Mouse (Mus musculus) midbrain, embryonic 14.5 days (tissue): ENCODE data around the gene Psmc6. TPM values are rescaled to one million over a fixed set of nuclear protein-coding genes. Genes with fewer than 3 reads are reported as not detected.

Source experiments
- ATAC-seq: fragments of 200-750 bp; cut with Nextera tagmentation; 2 replicates; pipeline ENCODE4 v1.8.0; 2017; ENCODE audit warnings: moderate number of reproducible peaks, moderate library complexity; ENCODE audit not compliant: low FRiP score, low TSS enrichment
- DNase-seq: peaks from one replicate; pipeline ENCODE4 v3.0.0-alpha.2; 2015
- H3K27ac ChIP-seq: fragments of 300-500 bp; sonication (generic); replicated peaks from 2 replicates; pipeline ENCODE4 v1.5.1; 2014; ENCODE audit warnings: mild to moderate bottlenecking, low read depth, low read length, moderate library complexity
- H3K27me3 ChIP-seq: fragments of 300-500 bp; sonication (generic); 2 replicates; pipeline ENCODE4 v1.6.1; 2014; ENCODE audit warnings: low read length, control low read depth, mixed read lengths; ENCODE audit not compliant: control insufficient read depth, insufficient read depth
- H3K36me3 ChIP-seq: fragments of 300-500 bp; sonication (generic); 2 replicates; pipeline ENCODE4 v1.6.1; 2014; ENCODE audit warnings: low read length, control low read depth; ENCODE audit not compliant: control insufficient read depth, insufficient read depth
- H3K4me1 ChIP-seq: fragments of 300-500 bp; sonication (generic); 2 replicates; pipeline ENCODE4 v1.6.1; 2014; ENCODE audit warnings: mild to moderate bottlenecking, antibody characterized with exemption, low read length, control low read depth; ENCODE audit not compliant: control insufficient read depth, insufficient read depth
- H3K4me2 ChIP-seq: fragments of 300-500 bp; sonication (generic); 2 replicates; pipeline ENCODE4 v1.6.1; 2014; ENCODE audit warnings: mild to moderate bottlenecking, low read length, moderate library complexity
- H3K4me3 ChIP-seq: fragments of 300-500 bp; sonication (generic); replicated peaks from 2 replicates; pipeline ENCODE4 v1.5.1; 2014; ENCODE audit warnings: low read depth, low read length
- H3K9ac ChIP-seq: fragments of 300-500 bp; sonication (generic); replicated peaks from 2 replicates; pipeline ENCODE4 v1.6.1; 2014; ENCODE audit warnings: mild to moderate bottlenecking, low read length, moderate library complexity
- H3K9me3 ChIP-seq: fragments of 300-500 bp; sonication (generic); 2 replicates; pipeline ENCODE4 v1.6.1; 2016; ENCODE audit warnings: low read length, control low read depth, mixed read lengths; ENCODE audit not compliant: control insufficient read depth
- WGBS: fragments of 180-500 bp; shearing (Covaris S2); extraction: QIAGEN DNeasy Blood & Tissue Kit; methylation state at CpG from one replicate; pipeline ENCODE4 v1.1.7; 2014; 5-methylcytosine and 5-hydroxymethylcytosine counted together
- polyA plus RNA-seq: library from polyadenylated mRNA; unstranded; fragments of >200 nt; fragmentation: Nextera tagmentation; extraction: Ambion mirVana; gene quantifications from 2 replicates; pipeline ENCODE4 v1.2.1, GENCODE M21; 2014

Psmc6 gene
- polyA plus RNA-seq, 1 experiment from 2014 or later: 203 TPM

GRCm38 (mm10) chr14:45325471-45325870 lies 4.1 kb upstream of the Psmc6 start:
- Histone ChIP-seq H3K9ac (no peak overlapping the region), H3K27me3 (no peaks in the 10 kb centered on the region)
- DNase-seq: peak; percentile 17

GRCm38 (mm10) chr14:45328072-45328713 lies 1.4 kb upstream of the Psmc6 start:
- no peak overlapping the region for H3K4me3 ChIP-seq
- H3K4me1 ChIP-seq: 0 out of 2 replicates have a peak, but pooled peaks cover 4% of the 10 kb centered on the region
- peaks cover 20% of the 10 kb centered on the region for H3K36me3 ChIP-seq
- ATAC-seq (no peak), DNase-seq (no peak)
- no peaks in the 10 kb centered on the region for H3K27me3 ChIP-seq
- no peaks in the 10 kb centered on the region for H3K9me3 ChIP-seq
- H3K4me2 ChIP-seq: no peak overlapping the region
- H3K27ac ChIP-seq: no peak overlapping the region
- WGBS: 91% methylated on average over 4 of the region's 4 CpGs
- no peak overlapping the region for H3K9ac ChIP-seq

More at GRCm38 (mm10) chr14:45325471-45325870, 4.1 kb upstream of the Psmc6 start:
- Histone ChIP-seq H3K9me3 (no peaks in the 10 kb centered on the region), H3K36me3 (no peaks in the 10 kb centered on the region), H3K4me3 (no peak overlapping the region), H3K27ac (no peak overlapping the region), H3K4me2 (no peak overlapping the region), H3K4me1 (no peaks in the 10 kb centered on the region)
- ATAC-seq: no peak

- Histone ChIP-seq H3K4me1 (0 out of 2 replicates have a peak, but pooled peaks cover 4% of the 10 kb centered on the region), H3K4me3 (peak overlapping the region; percentile 96), H3K4me2 (peak overlapping the region; percentile 51), H3K27me3 (no peaks in the 10 kb centered on the region), H3K9ac (no peak overlapping the region; the same call in 1 of the 2 replicates), H3K9me3 (no peaks in the 10 kb centered on the region), H3K36me3 (peaks cover 25% of the 10 kb centered on the region), H3K27ac (peak overlapping the region; percentile 92)
- ATAC-seq (peak; percentile 21), DNase-seq (no peak)
- 15% methylated on average over 8 of the region's 8 CpGs for WGBS
Observed at GRCm38 (mm10) chr14:45329018-45329588, 485 bp upstream of the Psmc6 start.

- Histone ChIP-seq H3K4me3 (peak within 1 kb of the TSS; percentile 71), H3K36me3 (peaks cover 22% of the 10 kb centered on the region), H3K27me3 (no peaks in the 10 kb centered on the region), H3K27ac (peak within 1 kb of the TSS; percentile 74), H3K9me3 (no peaks in the 10 kb centered on the region), H3K4me1 (0 out of 2 replicates have a peak, but pooled peaks cover 7% of the 10 kb centered on the region), H3K4me2 (peak within 1 kb of the TSS; percentile 72), H3K9ac (peak within 1 kb of the TSS; percentile 71)
- ATAC-seq (peak; percentile 98), DNase-seq (peak; percentile 96)
- WGBS: under 1% methylated on average over 82 of the region's 93 CpGs
Observed at GRCm38 (mm10) chr14:45350931-45351859, 21.6 kb downstream of the Psmc6 start, which contains the start of gene Styx. Gene Styx, plus strand, starts transcription at chr14:45351093.

DNA sequence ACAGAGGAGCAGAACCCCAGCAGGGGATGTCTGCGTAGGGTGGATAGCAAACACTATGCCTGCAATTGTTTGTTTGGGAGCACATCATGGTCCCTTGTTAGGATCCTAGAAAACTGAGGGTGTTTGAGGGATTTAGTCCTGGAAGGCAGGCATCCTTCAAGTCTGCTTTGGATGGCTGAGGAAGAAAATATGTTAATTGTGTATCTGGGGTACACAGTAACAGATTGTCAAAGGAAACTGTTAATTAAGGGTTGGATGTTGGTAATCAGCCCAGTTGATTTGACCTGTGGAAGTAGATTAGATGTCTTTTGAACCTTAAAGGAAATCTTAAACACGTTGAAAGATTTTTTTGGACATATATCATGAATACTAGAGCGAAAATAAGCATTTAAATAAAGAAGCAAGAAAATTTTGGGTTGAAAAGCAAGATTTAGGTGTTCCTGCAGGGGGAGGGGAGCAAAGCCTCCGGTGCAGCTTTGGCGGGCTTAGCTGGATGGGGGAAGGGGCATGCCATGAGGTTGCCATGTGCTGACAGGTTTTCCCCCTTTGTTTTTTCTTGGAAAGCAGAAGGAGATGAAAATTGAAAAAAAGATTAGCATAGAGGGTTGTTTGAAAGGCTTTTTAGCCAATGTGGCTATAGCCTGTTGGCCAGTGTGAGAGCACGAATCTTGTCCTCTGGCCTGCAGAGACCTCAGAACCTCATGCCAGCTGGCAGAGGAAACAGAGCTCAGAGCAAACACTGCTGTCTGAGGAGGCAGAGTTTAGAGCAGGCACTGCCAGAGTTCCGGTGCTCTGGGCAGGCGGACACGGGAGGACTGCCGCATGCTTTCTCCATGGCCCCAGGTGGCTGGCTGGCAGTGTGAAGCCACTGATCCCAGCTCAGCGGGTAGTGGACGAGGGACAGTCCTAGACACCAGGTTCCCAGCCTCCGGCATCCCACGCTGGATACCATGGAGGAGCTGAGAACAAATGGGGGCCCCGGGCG lies 34.9 kb downstream of the Psmc6 start:
- Histone ChIP-seq H3K9ac (no peak overlapping the region), H3K36me3 (peaks cover 8% of the 10 kb centered on the region), H3K4me1 (no peaks in the 10 kb centered on the region), H3K4me3 (no peak overlapping the region), H3K27ac (0 out of 2 replicates have a peak overlapping the region, but pooled peaks have one; percentile 8), H3K27me3 (no peaks in the 10 kb centered on the region), H3K9me3 (no peaks in the 10 kb centered on the region), H3K4me2 (no peak overlapping the region)
- ATAC-seq: no peak
- peak; percentile 20 for DNase-seq
- 70% methylated on average over 16 of the region's 16 CpGs for WGBS

DNA sequence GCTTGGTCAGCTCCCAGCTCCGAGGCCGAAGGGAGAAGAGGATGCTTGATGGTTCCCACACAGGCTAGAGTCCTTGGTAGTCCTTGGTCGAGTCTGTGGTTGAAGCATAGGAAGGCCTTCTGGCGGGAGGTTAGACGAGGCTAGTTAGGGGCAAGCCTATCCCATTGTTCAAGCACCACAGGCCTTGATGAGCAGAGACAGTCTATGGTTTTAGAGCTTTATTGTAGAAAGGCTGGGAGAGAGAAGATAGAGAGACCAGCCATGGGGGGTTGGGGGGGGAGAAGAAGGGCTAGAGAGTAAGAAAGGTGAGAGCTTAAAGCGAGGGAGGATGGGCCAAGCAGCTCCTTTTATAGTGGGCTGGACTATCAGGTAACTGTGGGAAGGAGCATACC lies 35.6 kb downstream of the Psmc6 start:
- Histone ChIP-seq H3K27me3 (no peaks in the 10 kb centered on the region), H3K9me3 (no peaks in the 10 kb centered on the region; the same call in 1 of the 2 replicates), H3K4me1 (no peaks in the 10 kb centered on the region), H3K4me3 (no peak overlapping the region), H3K9ac (no peak overlapping the region), H3K27ac (no peak overlapping the region), H3K36me3 (peaks cover 13% of the 10 kb centered on the region), H3K4me2 (no peak overlapping the region)
- 88% methylated on average over 6 of the region's 6 CpGs for WGBS
- DNase-seq: no peak
- ATAC-seq: no peak

- no peak overlapping the region for H3K4me3 ChIP-seq
- no peak for ATAC-seq
Observed at GRCm38 (mm10) chr14:45378771-45379170, 49.2 kb downstream of the Psmc6 start.

DNA sequence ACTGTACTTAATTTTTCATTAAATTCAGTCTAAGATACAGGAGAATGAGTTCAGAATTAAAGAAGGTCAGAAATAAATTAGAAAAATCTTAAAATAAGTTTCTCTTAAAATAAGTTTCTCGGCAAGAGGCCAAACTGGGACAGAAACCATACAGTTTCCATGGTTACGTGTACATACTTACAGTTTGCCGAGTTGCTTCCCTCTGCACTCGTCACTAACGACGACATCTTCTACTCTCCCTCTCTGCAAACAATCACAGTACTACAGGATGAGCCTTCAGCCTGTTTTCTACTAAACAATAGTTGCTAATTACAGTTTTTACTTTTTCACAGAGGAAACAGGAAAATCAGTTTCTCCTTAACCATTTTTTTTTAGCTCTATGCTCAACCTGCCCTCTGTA lies 51.2 kb downstream of the Psmc6 start:
- Histone ChIP-seq H3K9me3 (no peaks in the 10 kb centered on the region), H3K36me3 (peaks cover 27% of the 10 kb centered on the region), H3K4me2 (no peak overlapping the region), H3K4me3 (no peak overlapping the region), H3K4me1 (no peaks in the 10 kb centered on the region), H3K9ac (no peak overlapping the region), H3K27ac (no peak overlapping the region), H3K27me3 (no peaks in the 10 kb centered on the region)
- no peak for DNase-seq
- 93% methylated on average over 6 of the region's 6 CpGs for WGBS
- no peak for ATAC-seq

More at GRCm38 (mm10) chr14:45378771-45379170, 49.2 kb downstream of the Psmc6 start:
- no peaks in the 10 kb centered on the region for H3K9me3 ChIP-seq
- H3K4me2 ChIP-seq: no peak overlapping the region
- no peaks in the 10 kb centered on the region for H3K27me3 ChIP-seq
- H3K36me3 ChIP-seq: peaks cover 27% of the 10 kb centered on the region
- H3K9ac ChIP-seq: no peak overlapping the region
- WGBS: 94% methylated on average over 3 of the region's 3 CpGs
- no peaks in the 10 kb centered on the region for H3K4me1 ChIP-seq
- H3K27ac ChIP-seq: no peak overlapping the region
- DNase-seq: no peak
